Mouse (Mus musculus) T-cell, adult 2 months (primary cell): Measurements from ENCODE around the gene Tnfaip2.
A peak's percentile ranks its signal among the peaks of the same experiment; 100 is the strongest.

Source experiments
- DNase-seq: peaks from one replicate; pipeline ENCODE4 v3.0.0; 2022; ENCODE audit warnings: low spot score

The Tnfaip2 gene

DNA sequence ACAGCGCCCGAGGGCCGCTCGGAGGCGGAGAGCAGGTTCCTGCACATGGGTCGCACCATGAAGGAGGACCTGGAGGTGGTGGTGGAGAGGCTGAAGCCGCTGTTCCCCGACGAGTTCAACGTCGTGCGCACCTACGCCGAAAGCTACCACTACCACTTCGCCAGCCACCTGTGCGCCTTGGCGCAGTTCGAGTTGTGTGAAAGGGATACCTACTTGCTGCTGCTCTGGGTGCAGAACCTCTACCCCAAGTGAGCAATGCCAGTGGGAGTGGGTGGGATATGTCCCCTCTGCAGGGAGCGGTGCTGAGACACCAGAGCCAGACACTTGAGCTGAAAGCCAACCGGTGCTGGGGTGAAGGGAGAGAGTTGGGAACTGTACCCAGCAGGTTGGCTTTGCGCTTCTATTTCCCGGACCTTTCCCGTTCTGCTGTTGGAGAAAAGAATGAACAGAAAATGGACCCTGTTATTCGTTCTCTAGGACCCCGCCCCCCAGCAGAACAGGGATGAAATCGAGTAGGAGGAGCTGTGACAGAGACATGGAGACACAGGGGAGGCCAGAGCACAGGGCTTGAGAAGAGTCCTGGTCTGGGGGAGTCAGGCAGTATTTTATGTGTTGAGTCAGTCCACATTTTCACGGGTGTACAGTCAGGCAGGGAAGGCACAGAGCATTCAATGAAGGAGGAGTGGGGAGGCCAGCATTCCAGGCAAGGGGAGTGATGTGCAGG is 3.8 kb downstream of the Tnfaip2 start:
- no peak for DNase-seq

DNA sequence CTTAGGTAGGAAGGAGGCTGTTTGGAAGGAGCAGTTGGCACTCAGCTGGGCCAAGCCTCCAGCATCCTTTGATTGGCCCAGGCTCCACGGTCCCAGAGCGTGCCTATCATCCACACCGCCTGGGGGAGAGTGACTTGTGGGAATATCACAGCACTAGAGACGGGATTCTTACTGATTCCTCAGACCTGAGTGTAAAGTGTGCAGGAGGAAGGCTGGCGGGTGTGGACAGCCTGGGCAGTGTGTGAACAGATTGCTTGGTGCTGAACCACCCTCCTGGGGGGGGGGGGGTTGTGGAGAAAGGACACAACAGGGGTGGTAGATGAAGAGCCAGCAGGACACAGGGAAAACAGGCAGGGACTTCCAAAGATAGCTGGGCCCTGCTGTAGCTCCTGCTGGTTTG is 4.5 kb downstream of the Tnfaip2 start:
- no peak for DNase-seq

GRCm38 (mm10) chr12:111447350-111447749 is 5.1 kb downstream of the Tnfaip2 start:
- DNase-seq = no peak

- DNase-seq = no peak
Measured at GRCm38 (mm10) chr12:111447898-111448760, 5.9 kb downstream of the Tnfaip2 start.

GRCm38 (mm10) chr12:111448931-111449705 is 6.8 kb downstream of the Tnfaip2 start:
- DNase-seq = no peak

- no peak for DNase-seq
Measured at GRCm38 (mm10) chr12:111450359-111450758, 8.1 kb downstream of the Tnfaip2 start.

DNA sequence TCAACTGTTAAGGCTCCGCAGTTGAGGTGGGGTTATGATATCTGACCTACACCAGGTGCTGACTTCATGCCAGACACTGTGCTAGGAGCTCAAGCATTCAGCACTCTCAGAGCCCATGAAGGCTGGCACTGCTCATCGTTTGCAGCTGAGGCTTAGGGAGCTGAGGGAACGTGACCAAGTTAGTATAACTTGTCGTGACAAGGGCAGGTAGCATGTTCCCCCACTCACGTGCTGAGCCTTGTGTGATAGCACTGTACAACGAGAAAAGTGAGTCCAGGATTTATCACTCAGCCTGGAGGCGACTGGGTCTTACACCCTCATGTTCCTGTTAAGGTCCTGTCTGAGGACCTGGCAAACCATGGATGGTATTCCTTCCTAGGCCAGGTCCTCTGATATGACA is 9.3 kb downstream of the Tnfaip2 start:
- no peak for DNase-seq

DNA sequence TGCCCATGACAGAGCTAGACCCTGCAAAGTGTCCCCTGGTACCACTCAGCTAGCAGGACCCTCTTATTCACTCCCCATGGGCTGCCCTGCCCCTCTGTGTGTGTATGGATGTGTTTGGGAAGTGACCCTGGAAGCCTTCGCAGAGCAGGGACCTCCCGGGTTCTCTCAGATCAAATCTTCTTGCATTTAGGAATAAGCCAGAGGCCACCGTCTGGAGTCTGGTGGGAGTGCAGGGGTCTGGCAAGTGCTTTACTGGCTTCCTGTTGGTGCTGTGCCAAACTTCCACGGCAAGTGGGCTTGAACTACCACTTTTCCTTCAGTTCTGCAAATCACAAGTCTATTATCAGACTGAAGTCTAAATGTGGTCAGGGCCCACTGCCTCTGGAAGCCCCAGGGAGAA is 11.8 kb downstream of the Tnfaip2 start:
- DNase-seq = no peak

DNA sequence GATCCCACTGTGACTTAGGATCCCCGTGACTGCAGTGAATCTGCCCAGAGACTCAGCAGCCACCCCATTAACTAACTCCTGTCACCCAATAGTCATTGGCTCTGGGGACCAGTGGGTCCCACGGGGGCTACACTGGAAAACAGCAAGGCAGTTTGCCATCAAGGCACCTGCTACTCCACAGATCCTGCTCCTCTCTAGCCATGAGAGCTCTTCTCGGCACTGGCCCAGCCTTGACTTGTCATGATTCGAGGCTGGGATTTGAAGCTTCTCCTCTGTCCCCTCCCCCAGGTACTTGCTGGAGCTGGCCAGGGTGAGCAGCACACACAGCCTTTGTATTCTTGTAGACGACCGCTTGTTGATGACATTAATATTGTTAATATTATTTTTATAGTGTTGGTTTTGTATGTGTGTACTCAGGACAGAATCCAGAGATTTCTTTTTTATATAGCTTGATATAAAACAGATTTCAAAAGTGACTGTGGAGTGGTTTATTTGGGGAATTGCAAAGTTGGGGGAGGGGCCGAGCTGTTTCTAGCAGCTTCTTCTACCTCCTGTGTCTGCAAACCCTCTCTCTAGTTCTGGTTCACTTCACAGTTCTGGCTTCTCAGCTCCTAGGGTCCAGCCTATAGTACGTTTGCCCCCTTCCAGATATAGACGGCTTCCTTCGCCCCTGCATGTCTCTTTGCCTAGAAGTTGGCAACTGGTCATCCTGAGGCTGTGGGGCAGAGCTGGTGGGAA is 12.4 kb downstream of the Tnfaip2 start:
- no peak for DNase-seq

DNA sequence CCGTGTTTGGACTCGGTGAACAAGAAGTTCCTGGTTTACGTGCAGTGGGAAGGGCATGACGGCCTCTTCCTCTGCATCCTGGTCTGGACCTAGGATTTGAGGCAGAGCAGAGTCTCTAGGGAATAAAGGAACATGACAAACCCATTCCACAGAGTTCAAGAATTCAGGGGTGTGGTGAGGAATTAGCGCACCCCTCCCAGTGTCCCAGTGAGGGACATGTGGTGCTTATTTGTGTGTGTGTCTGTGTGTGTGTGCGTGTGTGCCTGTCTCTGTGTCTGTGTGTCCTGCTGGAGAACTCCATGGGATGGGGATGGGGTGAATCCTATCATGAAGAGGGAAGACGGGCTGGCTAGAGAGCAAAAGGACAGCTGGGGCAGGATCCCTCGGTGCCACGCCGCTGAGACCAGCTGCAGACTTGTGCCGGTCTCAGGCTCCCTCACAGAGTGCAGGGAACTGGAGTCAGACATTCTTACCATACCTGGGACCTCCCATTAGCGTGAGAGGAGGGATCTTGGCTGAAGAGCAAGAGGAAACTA is 13.1 kb downstream of the Tnfaip2 start:
- no peak for DNase-seq

GRCm38 (mm10) chr12:111455860-111456259 is 13.6 kb downstream of the Tnfaip2 start:
- DNase-seq = no peak

GRCm38 (mm10) chr12:111457742-111458141 is 15.5 kb downstream of the Tnfaip2 start:
- DNase-seq = no peak

GRCm38 (mm10) chr12:111463570-111463969 is 21.3 kb downstream of the Tnfaip2 start:
- no peak for DNase-seq

DNA sequence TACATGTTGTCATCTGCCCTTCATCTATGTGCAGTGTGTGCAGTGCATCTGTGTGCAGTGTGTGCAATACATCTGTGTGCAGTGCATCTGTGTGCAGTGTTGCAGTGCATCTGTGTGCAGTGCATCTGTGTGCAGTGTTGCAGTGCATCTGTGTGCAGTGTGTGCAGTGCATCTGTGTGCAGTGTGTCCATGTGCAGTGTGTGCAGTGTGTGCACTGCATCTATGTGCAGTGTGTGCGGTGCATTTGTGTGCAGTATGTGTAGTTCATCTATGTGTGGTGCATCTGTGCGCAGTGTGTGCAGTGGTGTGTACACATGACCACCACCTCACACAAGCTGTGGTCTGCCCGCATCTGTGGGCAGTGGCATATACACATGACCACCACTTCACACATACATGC is 24.1 kb downstream of the Tnfaip2 start:
- DNase-seq = no peak

DNA sequence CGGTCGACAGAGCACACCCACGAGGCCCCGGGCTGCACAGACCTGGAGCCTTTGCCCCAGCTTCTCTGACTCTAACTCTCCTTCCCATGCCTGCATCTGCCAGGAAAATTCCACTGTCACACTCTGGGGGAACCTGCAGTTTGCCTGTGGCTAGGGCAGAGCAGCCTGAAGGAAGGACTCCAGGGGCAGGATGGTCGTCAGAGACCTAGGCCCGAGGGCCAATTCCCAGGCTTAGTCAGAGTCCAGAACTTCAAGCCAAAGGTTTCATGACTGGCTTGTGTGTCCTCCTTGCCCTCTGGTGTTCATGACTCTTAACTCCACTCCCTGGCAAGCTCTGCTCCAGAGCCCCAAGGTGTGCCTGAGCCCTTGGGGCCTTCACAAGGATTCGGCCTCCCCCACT is 25.9 kb downstream of the Tnfaip2 start:
- no peak for DNase-seq

DNA sequence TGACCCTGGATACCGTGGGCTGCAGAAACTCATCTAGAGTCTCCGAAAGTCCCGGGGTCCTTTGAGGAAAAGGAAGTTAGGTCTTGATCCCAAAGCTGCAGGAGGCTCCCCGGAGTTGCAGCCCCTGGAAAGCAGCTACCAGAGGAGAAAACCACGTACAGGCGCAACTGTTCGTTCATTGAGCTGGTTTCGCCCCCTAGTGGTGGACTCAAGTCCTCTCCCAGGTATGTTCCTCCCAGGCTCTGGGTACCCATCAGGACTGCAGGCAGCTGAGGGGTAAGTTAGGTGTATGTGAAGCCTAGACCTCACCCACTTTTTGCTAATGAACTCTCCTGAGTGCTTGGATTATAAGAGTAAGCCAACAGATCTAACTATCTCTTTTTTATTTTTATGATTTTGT is 27.2 kb downstream of the Tnfaip2 start:
- peak; percentile 31 for DNase-seq

DNA sequence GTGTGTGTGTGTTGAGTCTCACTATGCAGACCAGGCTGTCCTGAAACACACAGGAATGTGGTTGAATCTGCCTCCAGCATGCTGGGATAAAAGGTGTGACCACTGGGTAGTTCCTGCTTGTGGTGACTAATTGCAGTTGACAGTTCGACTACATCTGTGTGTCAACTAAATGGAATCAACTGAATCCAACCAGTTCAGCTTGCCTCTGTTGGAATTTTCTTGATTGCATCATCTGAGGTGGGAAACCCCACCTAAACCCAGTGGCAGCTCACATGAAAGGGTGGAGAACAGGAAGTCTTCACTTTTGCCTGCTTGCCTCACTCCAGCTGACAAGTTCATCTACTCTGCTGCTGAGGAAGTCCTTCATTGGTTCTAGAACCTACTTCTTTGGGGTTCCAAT is 28.9 kb downstream of the Tnfaip2 start:
- no peak for DNase-seq

- DNase-seq = no peak
Measured at GRCm38 (mm10) chr12:111471721-111472120, 29.5 kb downstream of the Tnfaip2 start.

GRCm38 (mm10) chr12:111472886-111473285 is 30.6 kb downstream of the Tnfaip2 start:
- DNase-seq = no peak

GRCm38 (mm10) chr12:111474384-111474783 is 32.1 kb downstream of the Tnfaip2 start:
- DNase-seq = no peak

GRCm38 (mm10) chr12:111474893-111475643 is 32.8 kb downstream of the Tnfaip2 start:
- no peak for DNase-seq
